Mouse (Mus musculus) forebrain, postnatal 0 days (tissue): ENCODE results near the gene Pla2g2c. TPM values are rescaled to one million over a fixed set of nuclear protein-coding genes. Genes with fewer than 3 reads are reported as not detected.
A peak's percentile ranks its signal among the peaks of the same experiment; 100 is the strongest.

ENCODE experiments used
- ATAC-seq: fragments of 200-750 bp; cut with Nextera tagmentation; 2 replicates; pipeline ENCODE4 v1.8.0; 2017; ENCODE audit warnings: mild to moderate bottlenecking, moderate library complexity
- DNase-seq: peaks from one replicate; pipeline ENCODE4 v3.0.0-alpha.2; 2015
- H3K27ac ChIP-seq: fragments of 300-500 bp; sonication (generic); 2 replicates; pipeline ENCODE4 v1.5.1; 2014; ENCODE audit warnings: low read depth, mild to moderate bottlenecking, antibody characterized with exemption, low read length, moderate library complexity, mixed read lengths
- H3K27me3 ChIP-seq: fragments of 300-500 bp; sonication (generic); 2 replicates; pipeline ENCODE4 v1.6.1; 2014; ENCODE audit warnings: mild to moderate bottlenecking, low read length, mixed read lengths; ENCODE audit not compliant: insufficient read depth
- H3K36me3 ChIP-seq: fragments of 300-500 bp; sonication (generic); 2 replicates; pipeline ENCODE4 v1.6.1; 2014; ENCODE audit warnings: mild to moderate bottlenecking, moderate library complexity; ENCODE audit not compliant: insufficient read depth
- H3K4me1 ChIP-seq: fragments of 300-500 bp; sonication (generic); 2 replicates; pipeline ENCODE4 v1.6.1; 2014; ENCODE audit warnings: antibody characterized with exemption; ENCODE audit not compliant: insufficient read depth
- H3K4me2 ChIP-seq: fragments of 300-500 bp; sonication (generic); 2 replicates; pipeline ENCODE4 v1.6.1; 2014; ENCODE audit warnings: low read depth, mild to moderate bottlenecking, moderate library complexity
- H3K4me3 ChIP-seq: fragments of 300-500 bp; sonication (generic); 2 replicates; pipeline ENCODE4 v1.5.1; 2014; ENCODE audit warnings: low read depth, low read length, mixed read lengths
- H3K9ac ChIP-seq: fragments of 300-500 bp; sonication (generic); 2 replicates; pipeline ENCODE4 v1.6.1; 2014; ENCODE audit warnings: mild to moderate bottlenecking
- H3K9me3 ChIP-seq: fragments of 300-500 bp; sonication (generic); 2 replicates; pipeline ENCODE4 v1.6.1; 2016; ENCODE audit warnings: low read length
- CTCF ChIP-seq: sonication (generic); IDR thresholded peaks from 2 replicates; pipeline ENCODE4 v1.5.1; 2016; ENCODE audit warnings: antibody characterized with exemption, control low read depth, low read depth
- WGBS: fragments of 180-500 bp; shearing (Covaris S2); extraction: QIAGEN DNeasy Blood & Tissue Kit; methylation state at CpG from one replicate; pipeline ENCODE4 v1.1.7; 2014; 5-methylcytosine and 5-hydroxymethylcytosine counted together
- polyA plus RNA-seq: library from polyadenylated mRNA; unstranded; fragments of >200 nt; fragmentation: Nextera tagmentation; extraction: Ambion mirVana; gene quantifications from 2 replicates; pipeline ENCODE4 v1.2.1, GENCODE M21; 2015
- total RNA-seq: library from RNA; depleted of rRNA; stranded (reverse); fragments of >200 nt; gene quantifications from 2 replicates; pipeline ENCODE4 v1.2.3, GENCODE M21; 2014

The Pla2g2c gene
- total and polyA plus RNA-seq, 2 experiments from 2014 or later = 0.24 to 0.42 TPM

- H3K27ac ChIP-seq = no peak overlapping the region
- WGBS = 27% methylated on average over 15 of the region's 15 CpGs
- TF ChIP-seq CTCF = peak; percentile 97
- H3K4me3 ChIP-seq = no peak overlapping the region
- DNase-seq = peak; percentile 90
- H3K4me2 ChIP-seq = no peak overlapping the region
- no peaks in the 10 kb centered on the region for H3K9me3 ChIP-seq
- 0 out of 2 replicates have a peak, but pooled peaks cover 3% of the 10 kb centered on the region for H3K4me1 ChIP-seq
- no peak overlapping the region for H3K9ac ChIP-seq
- ATAC-seq = peak; percentile 89
- H3K36me3 ChIP-seq = no peaks in the 10 kb centered on the region
- H3K27me3 ChIP-seq = no peaks in the 10 kb centered on the region
Measured at GRCm38 (mm10) chr4:138700184-138700982, 24.2 kb upstream of the Pla2g2c start.

- no peak for TF ChIP-seq CTCF
- no peaks in the 10 kb centered on the region for H3K27me3 ChIP-seq
- H3K9ac ChIP-seq = no peak overlapping the region
- H3K9me3 ChIP-seq = no peaks in the 10 kb centered on the region
- H3K4me2 ChIP-seq = no peak overlapping the region
- H3K4me3 ChIP-seq = no peak overlapping the region
- no peak for ATAC-seq
- H3K27ac ChIP-seq = no peak overlapping the region
- 78% methylated on average over 8 of the region's 8 CpGs for WGBS
- H3K36me3 ChIP-seq = no peaks in the 10 kb centered on the region
- H3K4me1 ChIP-seq = 0 out of 2 replicates have a peak, but pooled peaks cover 3% of the 10 kb centered on the region
- no peak for DNase-seq
Measured at GRCm38 (mm10) chr4:138701111-138701510, 23.5 kb upstream of the Pla2g2c start.

- no peak for TF ChIP-seq CTCF
- ATAC-seq (no peak), DNase-seq (no peak)
- H3K9me3 ChIP-seq = no peaks in the 10 kb centered on the region
- H3K36me3 ChIP-seq = no peaks in the 10 kb centered on the region
- H3K4me3 ChIP-seq = no peak overlapping the region
- no peak overlapping the region for H3K9ac ChIP-seq
- no peak overlapping the region for H3K27ac ChIP-seq
- no peaks in the 10 kb centered on the region for H3K27me3 ChIP-seq
- H3K4me2 ChIP-seq = no peak overlapping the region
- 77% methylated on average over 2 of the region's 2 CpGs for WGBS
- H3K4me1 ChIP-seq = 0 out of 2 replicates have a peak, but pooled peaks cover 3% of the 10 kb centered on the region
Measured at GRCm38 (mm10) chr4:138702031-138702430, 22.6 kb upstream of the Pla2g2c start.

GRCm38 (mm10) chr4:138702528-138702927, 22.1 kb upstream of the Pla2g2c start:
- no peak for TF ChIP-seq CTCF
- 0 out of 2 replicates have a peak, but pooled peaks cover 3% of the 10 kb centered on the region for H3K4me1 ChIP-seq
- DNase-seq (no peak), ATAC-seq (no peak)
- H3K9ac ChIP-seq = no peak overlapping the region
- no peak overlapping the region for H3K27ac ChIP-seq
- no peak overlapping the region for H3K4me3 ChIP-seq
- no peaks in the 10 kb centered on the region for H3K27me3 ChIP-seq
- H3K36me3 ChIP-seq = no peaks in the 10 kb centered on the region
- WGBS = 71% methylated on average over 8 of the region's 8 CpGs
- no peaks in the 10 kb centered on the region for H3K9me3 ChIP-seq
- no peak overlapping the region for H3K4me2 ChIP-seq

DNA sequence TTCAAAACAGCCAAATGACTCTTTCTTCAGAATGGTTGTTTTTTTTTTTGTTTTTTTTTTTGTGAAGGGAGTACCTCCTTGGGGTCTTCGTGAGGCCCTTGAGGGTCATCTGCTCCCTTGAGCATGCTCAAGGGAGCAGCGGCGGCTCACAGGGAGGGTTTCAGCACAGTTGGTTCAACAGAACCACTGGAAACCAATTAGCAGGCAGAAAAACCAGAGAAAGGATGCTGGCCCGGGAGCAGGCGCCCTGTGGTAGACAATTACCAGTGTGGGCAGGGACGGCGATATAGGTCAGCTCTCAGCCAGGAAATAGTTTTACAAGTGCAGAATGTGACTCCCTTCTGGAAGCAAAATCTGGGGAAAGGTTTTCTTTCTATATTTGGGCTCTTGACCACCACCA, 21.0 kb upstream of the Pla2g2c start:
- H3K36me3 ChIP-seq = no peaks in the 10 kb centered on the region
- DNase-seq (no peak), ATAC-seq (no peak)
- no peaks in the 10 kb centered on the region for H3K27me3 ChIP-seq
- H3K4me2 ChIP-seq = no peak overlapping the region
- H3K27ac ChIP-seq = no peak overlapping the region
- no peak overlapping the region for H3K9ac ChIP-seq
- no peak for TF ChIP-seq CTCF
- no peak overlapping the region for H3K4me3 ChIP-seq
- 0 out of 2 replicates have a peak, but pooled peaks cover 3% of the 10 kb centered on the region for H3K4me1 ChIP-seq
- no peaks in the 10 kb centered on the region for H3K9me3 ChIP-seq
- WGBS = 25% methylated on average over 7 of the region's 7 CpGs

GRCm38 (mm10) chr4:138704169-138704568, 20.4 kb upstream of the Pla2g2c start:
- no peaks in the 10 kb centered on the region for H3K27me3 ChIP-seq
- no peaks in the 10 kb centered on the region for H3K36me3 ChIP-seq
- 93% methylated on average over 4 of the region's 4 CpGs for WGBS
- no peak for DNase-seq
- H3K27ac ChIP-seq = no peak overlapping the region
- no peaks in the 10 kb centered on the region for H3K9me3 ChIP-seq
- H3K4me2 ChIP-seq = no peak overlapping the region
- TF ChIP-seq CTCF = peak; percentile 14; the same call in 1 of the 2 replicates
- no peak for ATAC-seq
- no peak overlapping the region for H3K9ac ChIP-seq
- H3K4me3 ChIP-seq = no peak overlapping the region
- 0 out of 2 replicates have a peak, but pooled peaks cover 3% of the 10 kb centered on the region for H3K4me1 ChIP-seq

DNA sequence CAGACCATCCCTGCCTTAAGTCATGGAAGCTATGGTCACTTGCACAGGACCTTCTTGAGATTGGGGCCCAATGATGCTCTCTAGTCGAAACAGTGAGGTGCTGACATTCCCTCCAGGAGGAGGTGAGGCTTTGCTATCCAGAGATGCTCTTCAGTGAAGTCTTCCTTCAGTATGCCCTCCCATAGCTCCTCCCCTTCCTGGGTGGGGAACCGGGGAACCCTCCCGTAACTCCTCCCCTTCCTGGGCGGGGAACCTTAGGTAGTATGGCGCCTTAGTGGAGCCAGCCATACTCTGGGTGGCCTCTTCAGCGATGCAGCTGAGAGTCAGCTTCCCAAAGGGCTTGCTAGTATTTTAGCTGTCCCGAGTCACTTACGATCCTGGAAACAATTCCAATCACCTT, 18.0 kb upstream of the Pla2g2c start:
- TF ChIP-seq CTCF = no peak
- no peak for DNase-seq
- WGBS = 95% methylated on average over 8 of the region's 8 CpGs
- Histone ChIP-seq H3K27me3 (no peaks in the 10 kb centered on the region), H3K36me3 (no peaks in the 10 kb centered on the region), H3K27ac (no peak overlapping the region), H3K4me3 (no peak overlapping the region), H3K9ac (no peak overlapping the region), H3K4me1 (peaks cover 16% of the 10 kb centered on the region), H3K4me2 (no peak overlapping the region), H3K9me3 (no peaks in the 10 kb centered on the region)
- no peak for ATAC-seq
